Mouse (Mus musculus): ENCODE measurements around the gene H2-T24. TPM values are rescaled to one million over a fixed set of nuclear protein-coding genes. Genes with fewer than 3 reads are reported as not detected.
A peak's percentile ranks its signal among the peaks of the same experiment; 100 is the strongest.
"Not testable (repeated sequence)": the region's sequence is repeated elsewhere in the genome, so short reads cannot be mapped to it uniquely, and the experiment has no call there.

The H2-T24 gene
- polyA plus RNA-seq (2015; fragmentation: Nextera tagmentation; extraction: Ambion mirVana), result 2.0 and 2.2 TPM in 2 replicates

DNA sequence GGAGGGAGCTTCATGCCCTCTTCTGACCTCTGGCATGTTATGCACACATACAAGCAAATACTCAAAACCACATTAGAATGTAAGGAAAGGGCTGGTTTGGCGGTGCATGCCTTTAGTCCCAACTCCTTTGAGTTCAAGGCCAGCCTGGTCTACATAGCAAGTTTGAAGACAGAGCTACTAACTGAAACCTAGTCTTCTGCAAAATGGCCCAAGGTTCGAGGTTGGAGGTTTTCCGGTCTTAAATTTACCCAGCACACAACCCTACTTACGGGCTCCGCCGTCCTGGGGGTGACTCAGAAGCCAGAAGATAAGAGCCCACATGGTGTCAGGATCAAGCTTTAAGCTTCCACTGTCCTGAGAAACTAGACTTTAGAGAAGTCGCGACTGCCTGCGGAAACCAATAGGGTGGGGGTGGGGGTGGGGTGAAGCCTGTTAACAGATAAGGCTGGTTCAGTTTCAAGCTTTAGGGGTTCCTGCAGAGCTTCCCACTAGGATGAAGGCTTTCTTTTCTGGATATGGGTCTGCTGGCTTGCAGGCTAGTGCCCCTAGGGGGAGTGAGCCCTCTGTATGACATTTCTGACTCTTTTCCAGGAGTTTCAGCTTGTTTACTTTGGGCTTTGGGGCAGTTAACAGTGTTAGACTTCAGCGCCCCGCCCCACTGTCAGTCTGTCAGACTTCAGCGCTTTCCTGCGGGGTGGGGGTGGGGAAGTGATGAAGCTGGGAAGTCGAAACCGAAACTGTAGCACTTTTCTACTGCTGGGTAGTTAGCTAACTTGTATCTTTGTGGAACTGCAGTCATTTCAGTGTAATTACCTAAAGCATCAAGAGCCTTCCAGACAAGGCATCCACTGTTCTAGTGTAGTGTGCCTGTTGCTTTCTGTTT, at the start of gene H2-T24:
TSS of gene H2-T24 (minus strand) at position 370 of the 883 bp plus-strand sequence.
- no peaks in the 10 kb centered on the region for H3K27me3 ChIP-seq (ENCODE audit: control insufficient read depth, insufficient read depth, low read depth, low read length)
- no peaks in the 10 kb centered on the region for H3K36me3 ChIP-seq (ENCODE audit: control insufficient read depth, insufficient read depth, low read length)
- H3K4me3 ChIP-seq (ENCODE audit: low read length), result peak within 1 kb of the TSS; percentile 24
- peaks cover 11% of the 10 kb centered on the region for H3K4me1 ChIP-seq (replicated peaks; ENCODE audit: control insufficient read depth, insufficient read depth, low read length)
- peak; percentile 74 for ATAC-seq (ENCODE audit: low read depth)
- no peaks in the 10 kb centered on the region; the same call in 1 of the 2 replicates for H3K9me3 ChIP-seq (ENCODE audit: control insufficient read depth, low read length)
- WGBS, result 34% methylated on average over 15 of the region's 15 CpGs
- H3K9ac ChIP-seq (ENCODE audit: low read length), result 0 out of 2 replicates have a peak within 1 kb of the TSS, but pooled peaks have one; percentile 7
- peak within 1 kb of the TSS; percentile 36 for H3K4me2 ChIP-seq (ENCODE audit: low read depth, low read length)
- H3K27ac ChIP-seq (ENCODE audit: low read length), result no peak within 1 kb of the TSS

- Histone ChIP-seq H3K4me1 (replicated peaks; ENCODE audit: control insufficient read depth, insufficient read depth, low read length) (no peaks in the 10 kb centered on the region), H3K27me3 (ENCODE audit: control insufficient read depth, insufficient read depth, low read depth, low read length) (no peaks in the 10 kb centered on the region), H3K27ac (ENCODE audit: low read length) (no peak overlapping the region), H3K36me3 (ENCODE audit: control insufficient read depth, insufficient read depth, low read length) (no peaks in the 10 kb centered on the region), H3K4me3 (ENCODE audit: low read length) (no peak overlapping the region), H3K9me3 (ENCODE audit: control insufficient read depth, low read length) (no peaks in the 10 kb centered on the region), H3K9ac (ENCODE audit: low read length) (no peak overlapping the region), H3K4me2 (ENCODE audit: low read depth, low read length) (no peak overlapping the region)
- peak; percentile 28; the same call in 1 of the 2 replicates for ATAC-seq (ENCODE audit: low read depth)
- 24% methylated on average over 2 of the region's 2 CpGs for WGBS
Observed at GRCm38 (mm10) chr17:36060829-36061228, 40.5 kb upstream of the H2-T24 start.

DNA sequence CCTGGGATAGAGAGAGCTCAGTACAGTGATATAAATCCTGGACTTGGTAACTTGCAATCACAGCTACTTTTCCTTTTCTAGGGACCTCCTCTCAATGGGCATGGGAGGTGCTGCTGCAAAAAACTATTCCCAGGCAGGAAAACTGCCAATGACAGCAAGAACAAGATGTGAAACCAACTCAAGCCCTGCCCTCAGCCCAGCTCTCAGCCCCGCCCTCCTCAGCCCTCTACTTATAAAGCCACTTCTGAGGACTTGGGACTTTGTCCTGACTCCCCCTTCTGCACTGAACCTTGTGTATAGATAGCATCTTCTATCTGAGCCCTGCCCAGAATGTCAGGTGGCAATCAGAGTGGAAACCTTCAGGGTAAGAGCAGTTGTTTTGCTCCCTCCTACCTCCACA, 38.0 kb upstream of the H2-T24 start, which contains the start of gene Gm11127:
TSS of gene Gm11127 (minus strand) at position 10 of the 400 bp plus-strand sequence.
- not testable (repeated sequence) for H3K9ac ChIP-seq (ENCODE audit: low read length); H3K4me3 ChIP-seq (ENCODE audit: low read length); H3K27ac ChIP-seq (ENCODE audit: low read length); H3K27me3 ChIP-seq (ENCODE audit: control insufficient read depth, insufficient read depth, low read depth, low read length); ATAC-seq (ENCODE audit: low read depth); H3K36me3 ChIP-seq (ENCODE audit: control insufficient read depth, insufficient read depth, low read length); H3K4me2 ChIP-seq (ENCODE audit: low read depth, low read length); H3K4me1 ChIP-seq (replicated peaks; ENCODE audit: control insufficient read depth, insufficient read depth, low read length); H3K9me3 ChIP-seq (ENCODE audit: control insufficient read depth, low read length)
- 63% methylated on average over 1 of the region's 1 CpGs for WGBS

DNA sequence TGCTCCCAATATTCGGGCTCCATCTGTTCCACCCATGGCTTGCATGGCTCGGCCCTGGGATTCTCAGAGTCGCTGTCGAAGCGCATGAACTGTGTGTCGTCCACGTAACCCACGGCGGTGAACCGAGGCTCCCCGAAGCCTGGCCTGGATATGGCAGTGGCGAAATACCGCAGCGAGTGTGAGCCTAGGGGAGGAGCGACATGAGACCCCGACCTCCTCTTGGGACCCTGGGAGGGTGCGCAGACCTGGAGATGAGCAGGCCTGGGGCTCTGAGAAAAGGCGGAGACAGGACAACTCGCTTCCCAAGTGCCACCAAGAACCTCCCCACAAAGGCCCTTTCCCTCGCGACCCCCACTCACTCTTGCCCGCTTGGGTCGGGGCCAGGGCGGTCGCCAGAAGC, 37.6 kb upstream of the H2-T24 start:
- ATAC-seq (ENCODE audit: low read depth); H3K4me2 ChIP-seq (ENCODE audit: low read depth, low read length); H3K4me1 ChIP-seq (replicated peaks; ENCODE audit: control insufficient read depth, insufficient read depth, low read length); H3K4me3 ChIP-seq (ENCODE audit: low read length); H3K9ac ChIP-seq (ENCODE audit: low read length); H3K27ac ChIP-seq (ENCODE audit: low read length); H3K9me3 ChIP-seq (ENCODE audit: control insufficient read depth, low read length); H3K36me3 ChIP-seq (ENCODE audit: control insufficient read depth, insufficient read depth, low read length); H3K27me3 ChIP-seq (ENCODE audit: control insufficient read depth, insufficient read depth, low read depth, low read length): not testable (repeated sequence)
- 87% methylated on average over 23 of the region's 25 CpGs for WGBS

GRCm38 (mm10) chr17:36043286-36043685, 22.9 kb upstream of the H2-T24 start:
- Histone ChIP-seq H3K9me3 (ENCODE audit: control insufficient read depth, low read length) (no peaks in the 10 kb centered on the region), H3K4me2 (ENCODE audit: low read depth, low read length) (peak overlapping the region; percentile 74), H3K4me3 (ENCODE audit: low read length) (peak overlapping the region; percentile 51), H3K9ac (ENCODE audit: low read length) (peak overlapping the region; percentile 61), H3K27ac (ENCODE audit: low read length) (no peak overlapping the region; the same call in 1 of the 2 replicates), H3K36me3 (ENCODE audit: control insufficient read depth, insufficient read depth, low read length) (no peaks in the 10 kb centered on the region), H3K27me3 (ENCODE audit: control insufficient read depth, insufficient read depth, low read depth, low read length) (no peaks in the 10 kb centered on the region), H3K4me1 (replicated peaks; ENCODE audit: control insufficient read depth, insufficient read depth, low read length) (peaks cover 4% of the 10 kb centered on the region)
- WGBS, result 79% methylated on average over 3 of the region's 3 CpGs
- ATAC-seq (ENCODE audit: low read depth), result no peak

GRCm38 (mm10) chr17:36042610-36043169, 22.3 kb upstream of the H2-T24 start, which contains the start of the genes H2-T22 and Gm6034:
Gene H2-T22, minus strand, starts transcription at chr17:36042747.
Gene Gm6034, plus strand, starts transcription at chr17:36042961.
- H3K27ac ChIP-seq (ENCODE audit: low read length), result peak within 1 kb of the TSS; percentile 25
- peak within 1 kb of the TSS; percentile 51 for H3K4me3 ChIP-seq (ENCODE audit: low read length)
- peak within 1 kb of the TSS; percentile 74 for H3K4me2 ChIP-seq (ENCODE audit: low read depth, low read length)
- WGBS, result under 1% methylated on average over 12 of the region's 12 CpGs
- H3K9ac ChIP-seq (ENCODE audit: low read length), result peak within 1 kb of the TSS; percentile 61
- not testable (repeated sequence) for H3K36me3 ChIP-seq (ENCODE audit: control insufficient read depth, insufficient read depth, low read length); H3K9me3 ChIP-seq (ENCODE audit: control insufficient read depth, low read length); H3K27me3 ChIP-seq (ENCODE audit: control insufficient read depth, insufficient read depth, low read depth, low read length); H3K4me1 ChIP-seq (replicated peaks; ENCODE audit: control insufficient read depth, insufficient read depth, low read length)
- peak; percentile 99 for ATAC-seq (ENCODE audit: low read depth)

- H3K9me3 ChIP-seq (ENCODE audit: control insufficient read depth, low read length); H3K36me3 ChIP-seq (ENCODE audit: control insufficient read depth, insufficient read depth, low read length); H3K27me3 ChIP-seq (ENCODE audit: control insufficient read depth, insufficient read depth, low read depth, low read length); H3K4me1 ChIP-seq (replicated peaks; ENCODE audit: control insufficient read depth, insufficient read depth, low read length); H3K27ac ChIP-seq (ENCODE audit: low read length): not testable (repeated sequence)
- H3K9ac ChIP-seq (ENCODE audit: low read length), result peak overlapping the region; percentile 61
- ATAC-seq (ENCODE audit: low read depth), result peak; percentile 76
- H3K4me2 ChIP-seq (ENCODE audit: low read depth, low read length), result peak overlapping the region; percentile 74
- H3K4me3 ChIP-seq (ENCODE audit: low read length), result peak overlapping the region; percentile 51
- WGBS, result under 1% methylated on average over 14 of the region's 19 CpGs
Observed at GRCm38 (mm10) chr17:36042055-36042454, 21.7 kb upstream of the H2-T24 start.

GRCm38 (mm10) chr17:36040604-36041003, 20.2 kb upstream of the H2-T24 start:
- not testable (repeated sequence) for H3K9me3 ChIP-seq (ENCODE audit: control insufficient read depth, low read length); H3K4me1 ChIP-seq (replicated peaks; ENCODE audit: control insufficient read depth, insufficient read depth, low read length); H3K4me3 ChIP-seq (ENCODE audit: low read length); H3K27ac ChIP-seq (ENCODE audit: low read length); H3K36me3 ChIP-seq (ENCODE audit: control insufficient read depth, insufficient read depth, low read length); H3K4me2 ChIP-seq (ENCODE audit: low read depth, low read length); ATAC-seq (ENCODE audit: low read depth); H3K27me3 ChIP-seq (ENCODE audit: control insufficient read depth, insufficient read depth, low read depth, low read length); H3K9ac ChIP-seq (ENCODE audit: low read length)
- WGBS, result 89% methylated on average over 2 of the region's 2 CpGs

GRCm38 (mm10) chr17:36036126-36036525, 15.8 kb upstream of the H2-T24 start:
- ATAC-seq (ENCODE audit: low read depth); H3K36me3 ChIP-seq (ENCODE audit: control insufficient read depth, insufficient read depth, low read length); H3K4me1 ChIP-seq (replicated peaks; ENCODE audit: control insufficient read depth, insufficient read depth, low read length); H3K4me2 ChIP-seq (ENCODE audit: low read depth, low read length); H3K27ac ChIP-seq (ENCODE audit: low read length); H3K9me3 ChIP-seq (ENCODE audit: control insufficient read depth, low read length); H3K9ac ChIP-seq (ENCODE audit: low read length); H3K4me3 ChIP-seq (ENCODE audit: low read length); H3K27me3 ChIP-seq (ENCODE audit: control insufficient read depth, insufficient read depth, low read depth, low read length): not testable (repeated sequence)
- 78% methylated on average over 13 of the region's 13 CpGs for WGBS
